Mouse (Mus musculus): Measurements from ENCODE around the gene Hacd3. TPM values are rescaled to one million over a fixed set of nuclear protein-coding genes. Genes with fewer than 3 reads are reported as not detected.
A peak's percentile ranks its signal among the peaks of the same experiment; 100 is the strongest.
"Not testable (repeated sequence)": the region's sequence is repeated elsewhere in the genome, so short reads cannot be mapped to it uniquely, and the experiment has no call there.

Hacd3 gene
- 100 to 1,000 TPM; 216 to 368 TPM for total RNA-seq (2021)
- long read RNA-seq, experiment 1, transcript Hacd3-201 (11 exons, 2,709 nt), result major isoform, 211 of 235 reads
- long read RNA-seq, experiment 1, partial matches to known transcripts, result 8 of 235 reads
- long read RNA-seq, experiment 1, other reads (novel, unspliced or antisense), result 16 of 235 reads
- long read RNA-seq, experiment 2, transcript Hacd3-201 (11 exons, 2,709 nt), result major isoform, 673 of 743 reads
- long read RNA-seq, experiment 2, partial matches to known transcripts, result 47 of 743 reads
- long read RNA-seq, experiment 2, other reads (novel, unspliced or antisense), result 23 of 743 reads

DNA sequence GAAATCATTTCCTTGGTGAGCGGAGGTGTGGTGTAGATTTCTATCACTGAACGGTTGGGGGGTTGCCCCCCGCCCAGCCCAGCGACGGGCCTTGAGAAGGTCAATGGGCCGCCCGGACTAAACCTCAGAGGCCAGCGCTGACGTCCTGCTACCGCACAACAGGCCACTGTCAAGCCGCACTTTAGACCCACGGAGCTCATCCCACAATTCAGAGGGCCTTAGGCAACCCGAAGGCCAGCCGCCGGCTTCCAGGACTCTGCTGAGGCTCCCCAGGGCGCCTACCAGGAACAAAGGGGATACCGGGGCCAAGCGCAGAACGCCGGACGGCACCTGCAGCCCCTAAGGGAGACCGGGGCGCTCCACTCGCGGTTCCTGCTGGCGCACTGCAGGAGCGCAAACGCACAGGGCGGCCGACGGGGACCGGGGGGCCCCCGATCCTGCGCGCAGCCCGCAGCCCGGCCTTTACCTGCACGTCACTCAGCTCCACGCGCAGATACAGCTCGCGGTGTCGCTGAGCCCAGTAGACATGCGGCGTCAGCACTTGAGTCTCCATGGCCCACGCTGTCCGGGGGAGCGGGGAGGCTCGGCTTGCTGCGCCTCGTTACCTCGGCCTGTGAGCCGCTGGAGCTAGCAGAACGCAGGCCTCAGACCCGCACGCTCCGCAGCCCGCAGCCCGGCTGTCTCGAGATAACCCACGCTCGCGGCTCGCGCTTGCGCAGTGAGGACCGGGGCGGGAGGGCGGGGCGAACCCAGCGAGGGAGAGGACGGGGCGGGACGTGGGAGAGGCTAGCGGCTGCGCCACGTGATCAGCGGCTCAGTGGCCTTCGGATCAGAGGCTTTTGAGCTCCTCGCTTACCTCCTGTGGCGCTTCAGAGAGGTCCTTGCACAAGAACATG lies at the start of gene Hacd3:
Gene Hacd3 (minus strand): TSS at position 703 of the 896 bp plus-strand sequence.
- peak; percentile 85 to 90 for DNase-seq (ENCODE audit: low spot score in 2 of 2)

DNA sequence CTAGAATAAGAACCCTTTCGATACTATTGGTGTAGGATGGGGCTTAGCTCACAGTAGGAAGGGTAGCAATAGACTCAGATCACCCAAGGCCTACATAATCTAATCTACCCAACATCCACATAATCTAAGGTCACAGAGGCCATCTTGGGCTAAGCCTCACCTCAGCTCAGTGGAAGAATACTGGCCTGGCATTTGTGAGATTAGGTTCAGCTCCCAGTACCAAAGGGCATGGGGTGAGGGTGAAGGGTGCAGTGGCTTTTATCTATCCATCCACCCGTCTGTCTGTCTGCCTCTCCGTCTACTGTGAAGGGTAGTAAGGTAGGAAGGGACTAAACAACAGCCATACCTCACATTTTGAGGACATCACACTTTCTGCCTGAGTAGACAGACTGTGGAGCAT lies 49.1 kb upstream of the Hacd3 start:
- DNase-seq (ENCODE audit: low spot score in 2 of 2), result no peak

DNA sequence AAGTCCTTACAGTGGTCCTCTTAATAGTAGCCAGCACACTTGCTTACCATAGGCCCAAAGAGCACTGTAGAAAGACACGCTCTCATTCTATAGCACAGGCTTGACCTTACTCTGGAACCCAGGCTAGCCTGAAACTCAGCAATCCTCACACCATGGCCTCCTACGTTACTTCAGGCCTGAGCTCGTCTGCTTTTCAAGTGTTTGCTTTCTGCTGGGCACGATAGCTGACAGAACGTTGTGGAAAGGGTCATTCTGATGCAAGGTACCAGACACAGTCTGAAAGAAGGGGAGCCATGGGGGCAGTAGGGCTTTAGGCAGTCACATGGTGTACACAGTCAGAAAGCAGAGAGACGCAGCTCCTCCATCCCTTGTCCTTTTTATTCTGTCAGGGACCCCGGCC lies 42.8 kb upstream of the Hacd3 start:
- no peak for DNase-seq (ENCODE audit: low spot score in 2 of 2)

DNA sequence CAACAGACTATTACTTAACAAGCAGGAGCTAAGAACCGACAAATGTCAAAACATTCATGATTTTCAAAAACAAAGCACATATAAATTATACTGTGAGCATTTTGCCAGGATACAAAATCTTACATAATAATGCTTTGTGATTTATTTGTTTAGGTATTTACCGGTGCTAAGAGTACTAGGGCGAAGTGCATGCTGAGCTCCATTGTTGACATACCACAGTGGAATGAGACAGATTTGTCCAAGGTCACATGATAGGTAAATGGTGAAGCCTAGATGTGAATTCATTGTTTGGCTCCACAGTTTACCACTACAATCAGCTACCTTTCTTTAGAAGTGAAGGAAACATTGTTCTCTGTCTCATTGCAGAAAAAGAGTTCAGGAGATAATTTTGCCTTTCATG lies 29.5 kb upstream of the Hacd3 start:
- no peak for DNase-seq (ENCODE audit: low spot score in 2 of 2)

DNA sequence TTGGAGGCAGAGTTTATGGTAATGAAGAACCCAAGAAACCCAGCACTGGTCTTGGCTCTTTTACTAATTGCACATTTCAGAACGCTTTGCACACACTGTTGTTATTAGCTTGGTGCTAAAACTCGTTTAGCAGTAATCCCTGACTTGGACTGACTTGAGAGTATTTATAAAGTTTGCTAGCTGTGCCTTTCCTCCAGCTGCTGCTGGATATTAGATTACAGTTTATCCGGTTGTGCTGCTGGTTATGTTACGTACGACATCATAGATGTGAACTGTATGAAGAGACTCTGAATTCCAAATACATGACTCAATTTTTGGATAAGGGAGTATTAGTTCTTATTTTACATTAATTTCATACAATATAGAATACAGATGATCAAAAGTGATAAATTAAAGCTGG lies 27.9 kb upstream of the Hacd3 start:
- DNase-seq (ENCODE audit: low spot score in 2 of 2), result no peak

DNA sequence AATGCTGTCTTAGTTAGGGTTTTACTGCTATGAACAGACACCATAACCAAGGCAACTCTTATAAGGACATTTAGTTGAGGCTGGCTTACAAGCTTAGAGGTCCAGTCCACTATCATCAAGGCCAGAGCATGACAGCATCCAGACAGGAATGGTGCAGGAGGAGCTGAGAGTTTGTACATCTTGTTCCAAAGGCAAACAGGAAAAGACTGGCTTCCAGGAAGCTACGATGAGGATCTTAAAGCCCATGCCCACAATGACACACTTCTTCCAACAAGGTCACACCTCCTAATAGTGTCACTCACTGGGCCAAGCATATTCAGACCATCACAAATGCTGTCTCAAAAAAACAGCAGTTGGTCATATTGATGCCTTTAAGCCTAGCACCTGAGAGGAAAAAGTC lies 25.5 kb upstream of the Hacd3 start:
- DNase-seq (ENCODE audit: low spot score in 2 of 2), result no peak

- no peak for DNase-seq (ENCODE audit: low spot score in 2 of 2)
These were observed 19.9 kb upstream of the Hacd3 start for GRCm38 (mm10) chr9:65041430-65041829.

DNA sequence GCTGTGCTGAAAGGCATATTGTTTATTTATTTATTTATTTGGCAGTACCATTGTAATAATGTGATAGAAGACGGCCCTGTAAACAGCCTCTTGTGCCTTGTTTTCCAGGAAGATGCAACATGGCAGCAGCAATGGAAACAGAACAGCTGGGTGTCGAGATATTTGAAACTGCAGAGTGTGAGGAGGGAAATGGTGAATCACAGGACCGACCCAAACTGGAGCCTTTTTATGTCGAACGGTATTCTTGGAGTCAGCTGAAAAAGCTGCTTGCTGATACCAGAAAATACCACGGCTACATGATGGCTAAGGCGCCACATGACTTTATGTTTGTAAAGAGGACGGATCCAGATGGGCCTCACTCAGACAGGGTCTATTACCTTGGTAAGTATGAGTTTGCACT lies 15.4 kb upstream of the Hacd3 start:
- DNase-seq (ENCODE audit: low spot score in 2 of 2), result no peak

DNA sequence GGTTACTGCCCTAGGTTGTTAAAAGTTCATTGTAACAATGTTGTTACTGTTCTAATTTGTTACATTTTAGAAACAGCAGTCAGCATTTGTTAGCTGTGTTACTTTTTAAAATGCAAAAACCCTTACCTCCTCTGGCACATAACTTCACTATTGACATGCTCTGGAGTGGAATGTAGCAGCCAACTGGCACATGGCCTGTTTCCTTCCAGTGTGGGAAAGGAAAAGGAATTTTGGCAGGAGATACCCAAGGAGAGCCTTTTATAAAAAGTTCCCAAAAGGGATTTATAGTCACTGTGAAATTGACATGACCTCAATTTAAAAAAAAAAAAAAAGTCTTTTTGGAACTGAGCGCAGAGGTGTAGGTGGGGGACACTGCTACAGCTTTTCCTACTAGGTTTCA lies 15.0 kb upstream of the Hacd3 start:
- no peak for DNase-seq (ENCODE audit: low spot score in 2 of 2)

GRCm38 (mm10) chr9:65032269-65033108 lies 11.0 kb upstream of the Hacd3 start, which contains the start of gene Dpp8:
Dpp8 (plus strand) TSS chr9:65032414.
- peak; percentile 92 for DNase-seq (ENCODE audit: low spot score in 2 of 2)

GRCm38 (mm10) chr9:65031894-65032268 lies 10.4 kb upstream of the Hacd3 start:
- no peak for DNase-seq (ENCODE audit: low spot score in 2 of 2)

- not testable (repeated sequence) for DNase-seq (ENCODE audit: low spot score in 2 of 2)
These were observed 9.9 kb upstream of the Hacd3 start for GRCm38 (mm10) chr9:65031355-65031754.

DNA sequence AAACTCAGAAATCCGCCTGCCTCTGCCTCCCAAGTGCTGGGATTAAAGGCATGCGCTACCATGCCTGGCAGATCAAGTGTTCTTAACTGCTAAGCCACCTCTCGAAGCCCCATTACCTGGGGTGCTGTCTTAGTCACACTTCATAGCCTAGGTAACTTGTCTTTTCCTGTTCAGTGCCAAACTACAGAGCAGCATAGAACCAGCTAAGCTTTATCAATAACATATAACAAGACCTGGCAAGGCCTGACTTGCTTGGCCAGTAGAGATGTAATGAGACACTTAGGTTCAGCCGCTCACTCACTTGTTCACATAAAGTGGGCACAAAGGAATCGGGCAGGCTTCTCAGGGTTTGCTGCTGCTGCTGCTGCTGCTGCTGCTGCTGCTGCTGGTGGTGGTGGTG lies 6.8 kb upstream of the Hacd3 start:
- DNase-seq (ENCODE audit: low spot score in 2 of 2), result no peak

- no peak for DNase-seq (ENCODE audit: low spot score in 2 of 2)
These were observed 5.7 kb upstream of the Hacd3 start for GRCm38 (mm10) chr9:65027241-65027640.

DNA sequence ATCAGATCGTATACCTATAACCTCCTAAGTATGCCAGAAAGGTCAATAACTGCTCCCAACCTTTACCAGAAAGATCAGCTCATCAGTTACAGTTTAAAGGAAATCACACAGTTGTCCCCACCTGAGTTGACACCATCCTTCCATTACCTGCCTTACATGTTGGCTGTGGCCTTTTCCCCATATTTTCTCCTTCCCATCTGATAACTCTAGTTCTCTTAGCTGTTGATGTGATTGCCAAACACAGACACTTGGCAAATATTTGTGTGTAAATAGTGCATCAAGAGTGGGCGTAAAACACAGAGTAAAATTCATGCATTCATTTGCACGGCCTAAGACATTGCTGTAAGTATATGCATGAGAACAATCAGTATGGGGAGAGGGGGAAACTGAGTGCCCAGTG lies 2.0 kb upstream of the Hacd3 start:
- DNase-seq (ENCODE audit: low spot score in 2 of 2), result no peak

DNA sequence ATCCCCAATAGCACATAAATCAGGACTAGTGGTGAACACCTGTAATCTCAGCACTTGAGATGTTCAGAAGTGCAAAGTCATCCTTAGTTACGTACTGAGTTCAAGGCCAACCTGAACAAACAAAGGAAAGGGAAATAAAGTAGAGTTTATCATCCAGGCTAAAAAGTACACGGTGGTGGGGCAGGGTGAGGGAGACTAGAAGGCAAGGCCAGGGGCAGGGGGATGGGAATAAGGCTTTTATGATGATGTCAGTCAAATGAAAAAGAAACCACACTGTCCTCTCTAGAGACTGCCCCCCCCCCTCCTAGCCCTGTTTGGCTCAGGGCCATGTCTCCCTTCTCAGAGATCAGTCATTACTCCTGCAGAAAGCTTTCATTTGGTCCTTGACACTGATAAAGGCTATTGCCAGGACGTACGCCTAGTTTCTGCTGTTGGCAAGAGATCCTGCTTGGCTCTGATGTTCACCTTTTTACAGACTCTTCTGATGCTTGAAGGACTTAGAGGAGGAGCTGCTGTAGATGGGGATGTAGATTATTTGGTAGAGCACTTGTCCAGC lies 1.2 kb upstream of the Hacd3 start:
- DNase-seq (ENCODE audit: low spot score in 2 of 2), result no peak

- no peak for DNase-seq (ENCODE audit: low spot score in 2 of 2)
These were observed 540 bp upstream of the Hacd3 start for GRCm38 (mm10) chr9:65021887-65022579.

DNA sequence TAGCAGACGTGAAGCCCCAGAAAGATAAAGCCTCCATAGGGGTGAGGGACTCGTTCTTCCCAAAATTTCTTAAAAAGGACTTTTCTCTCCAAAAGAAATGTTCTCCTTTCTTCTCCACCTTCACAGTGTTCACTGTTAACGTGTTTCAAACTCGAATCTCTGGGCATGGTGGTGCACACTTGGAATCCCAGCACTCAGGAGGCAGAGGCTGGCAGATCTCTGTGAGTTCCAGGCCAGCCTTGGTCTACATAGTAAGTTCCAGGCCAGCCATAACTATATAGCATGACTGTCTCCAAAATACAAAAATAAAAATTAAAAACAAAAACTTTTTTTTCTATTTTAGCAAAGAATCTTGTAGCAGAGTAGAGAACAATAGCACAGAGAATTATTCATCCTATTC lies 1.4 kb downstream of the Hacd3 start:
- no peak for DNase-seq (ENCODE audit: low spot score in 2 of 2)

- no peak for DNase-seq (ENCODE audit: low spot score in 2 of 2)
These were observed 2.3 kb downstream of the Hacd3 start for GRCm38 (mm10) chr9:65019146-65019545.

GRCm38 (mm10) chr9:65018588-65019121 lies 2.8 kb downstream of the Hacd3 start:
- DNase-seq (ENCODE audit: low spot score in 2 of 2), result no peak

Measured in adrenal gland, adult 18-20 months (tissue).